Mouse (Mus musculus): ENCODE results near the gene Ifitm10. TPM values are rescaled to one million over a fixed set of nuclear protein-coding genes. Genes with fewer than 3 reads are reported as not detected.

Ifitm10 gene
- total RNA-seq, 2 experiments from 2014 or later, result 30.0 to 31.3 TPM

- DNase-seq (ENCODE audit: low spot score in 2 of 2), result no peak
Observed at GRCm38 (mm10) chr7:142391609-142392008, 18.1 kb upstream of the Ifitm10 start.

- no peak for DNase-seq (ENCODE audit: low spot score in 2 of 2)
Observed at GRCm38 (mm10) chr7:142391108-142391507, 17.6 kb upstream of the Ifitm10 start.

GRCm38 (mm10) chr7:142389961-142390650 is 16.6 kb upstream of the Ifitm10 start:
- no peak for DNase-seq (ENCODE audit: low spot score in 2 of 2)

GRCm38 (mm10) chr7:142388740-142389139 is 15.2 kb upstream of the Ifitm10 start:
- DNase-seq (ENCODE audit: low spot score in 2 of 2), result no peak

GRCm38 (mm10) chr7:142388198-142388597 is 14.6 kb upstream of the Ifitm10 start:
- DNase-seq (ENCODE audit: low spot score in 2 of 2), result no peak

- DNase-seq (ENCODE audit: low spot score in 2 of 2), result peak; percentile 90 to 97
Observed at GRCm38 (mm10) chr7:142387419-142388148, 14.0 kb upstream of the Ifitm10 start, which contains the start of gene Ctsd. Gene Ctsd, minus strand, starts transcription at chr7:142388038.

- no peak for DNase-seq (ENCODE audit: low spot score in 2 of 2)
Observed at GRCm38 (mm10) chr7:142386621-142387201, 13.2 kb upstream of the Ifitm10 start.

- no peak for DNase-seq (ENCODE audit: low spot score in 2 of 2)
Observed at GRCm38 (mm10) chr7:142385742-142386403, 12.3 kb upstream of the Ifitm10 start.

- no peak for DNase-seq (ENCODE audit: low spot score in 2 of 2)
Observed at GRCm38 (mm10) chr7:142384306-142384705, 10.8 kb upstream of the Ifitm10 start.

GRCm38 (mm10) chr7:142382567-142382966 is 9.0 kb upstream of the Ifitm10 start, which contains the start of gene Gm49369:
Gene Gm49369, minus strand, starts transcription at chr7:142382667.
- DNase-seq (ENCODE audit: low spot score in 2 of 2), result no peak

- DNase-seq (ENCODE audit: low spot score in 2 of 2), result no peak
Observed at GRCm38 (mm10) chr7:142381175-142381574, 7.6 kb upstream of the Ifitm10 start.

- no peak for DNase-seq (ENCODE audit: low spot score in 2 of 2)
Observed at GRCm38 (mm10) chr7:142379186-142379585, 5.6 kb upstream of the Ifitm10 start.

GRCm38 (mm10) chr7:142377233-142377925 is 3.8 kb upstream of the Ifitm10 start:
- no peak for DNase-seq (ENCODE audit: low spot score in 2 of 2)

GRCm38 (mm10) chr7:142376096-142376495 is 2.5 kb upstream of the Ifitm10 start:
- DNase-seq (ENCODE audit: low spot score in 2 of 2), result no peak

- DNase-seq (ENCODE audit: low spot score in 2 of 2), result peak in 1 of 2 experiments; percentile 52
Observed at GRCm38 (mm10) chr7:142375261-142375724, 1.7 kb upstream of the Ifitm10 start.

- no peak for DNase-seq (ENCODE audit: low spot score in 2 of 2)
Observed at GRCm38 (mm10) chr7:142374413-142375015, 961 bp upstream of the Ifitm10 start.

- no peak for DNase-seq (ENCODE audit: low spot score in 2 of 2)
Observed at GRCm38 (mm10) chr7:142373039-142373438, 514 bp downstream of the Ifitm10 start.

GRCm38 (mm10) chr7:142371768-142372661 is 1.5 kb downstream of the Ifitm10 start:
- DNase-seq (ENCODE audit: low spot score in 2 of 2), result no peak

GRCm38 (mm10) chr7:142371398-142371767 is 2.2 kb downstream of the Ifitm10 start:
- peak; percentile 79 to 87 for DNase-seq (ENCODE audit: low spot score in 2 of 2)
